In genomic region chr6:119512701-119513100, GRCm38 (mm10) we compare ENCODE assay signal across 14 mouse cellular contexts. TPM values are rescaled to one million over a fixed set of nuclear protein-coding genes. Genes with fewer than 3 reads are reported as not detected.
"Had no signal": no experiment of that assay in that cellular context is flagged by ENCODE, and none has a peak within 500 bp of the region (broad histone marks: within the 10 kb centered on the region; RNA-seq: fewer than 3 reads in every experiment).

No protein-coding gene starts in this region.

- H3K36me3 ChIP-seq: kidney, embryonic 15.5 days; liver, embryonic 13.5 days; lung, embryonic 15.5 days; midbrain, embryonic 12.5 days had no signal

- H3K9ac ChIP-seq: kidney, embryonic 15.5 days; limb, embryonic 12.5 days; liver, embryonic 13.5 days; liver, postnatal 0 days; lung, embryonic 15.5 days; midbrain, embryonic 12.5 days had no signal

- H3K27ac ChIP-seq: kidney, embryonic 15.5 days; limb, embryonic 12.5 days; liver, embryonic 13.5 days; lung, embryonic 15.5 days; midbrain, embryonic 12.5 days; stomach, postnatal 0 days had no signal

- H3K9me3 ChIP-seq: kidney, embryonic 15.5 days; liver, embryonic 13.5 days; lung, embryonic 15.5 days; midbrain, embryonic 12.5 days had no signal

- H3K4me2 ChIP-seq: kidney, embryonic 15.5 days; limb, embryonic 12.5 days; liver, embryonic 13.5 days; lung, embryonic 15.5 days; midbrain, embryonic 12.5 days had no signal

- H3K4me3 ChIP-seq: kidney, embryonic 15.5 days; limb, embryonic 12.5 days; liver, embryonic 13.5 days; lung, embryonic 15.5 days; midbrain, embryonic 12.5 days had no signal

- DNase-seq: kidney, postnatal 25 days; layer of hippocampus, adult 9-11 months; layer of hippocampus, postnatal 36 days; liver; liver, embryonic 13.5 days; liver, postnatal 0 days; lung, postnatal 14 days had no signal

- H3K4me1 ChIP-seq: liver, embryonic 13.5 days; midbrain, embryonic 12.5 days had no signal

- H3K27me3 ChIP-seq: kidney, embryonic 15.5 days; limb, embryonic 12.5 days; liver, embryonic 13.5 days; lung, embryonic 15.5 days; midbrain, embryonic 12.5 days had no signal

- ATAC-seq: liver, postnatal 0 days; midbrain, embryonic 16.5 days had no signal

RNA-seq across cellular contexts. Expression of gene Wnt5b, which starts 31.4 kb away (rescaled TPM):
- total RNA-seq: megakaryocyte-erythroid progenitor cell, adult 5-6 weeks had no signal
